Mouse (Mus musculus) CD4-positive, CD25-positive, alpha-beta regulatory T cell, adult 2 months (primary cell): ENCODE measurements around the gene Tob1.

ENCODE experiments used
- DNase-seq: peaks from one replicate; pipeline ENCODE4 v3.0.0-alpha.2; 2012; ENCODE audit warnings: low read depth, low spot score

Gene Tob1

GRCm38 (mm10) chr11:94198405-94199146 lies 12.7 kb upstream of the Tob1 start:
- no peak for DNase-seq

GRCm38 (mm10) chr11:94199771-94200170 lies 11.5 kb upstream of the Tob1 start:
- DNase-seq, result no peak

GRCm38 (mm10) chr11:94200422-94200821 lies 10.8 kb upstream of the Tob1 start:
- no peak for DNase-seq

GRCm38 (mm10) chr11:94202106-94202505 lies 9.1 kb upstream of the Tob1 start:
- DNase-seq, result no peak

- no peak for DNase-seq
Measured at GRCm38 (mm10) chr11:94203066-94203465, 8.2 kb upstream of the Tob1 start.

GRCm38 (mm10) chr11:94206398-94207114 lies 4.7 kb upstream of the Tob1 start:
- DNase-seq, result no peak

- DNase-seq, result no peak
Measured at GRCm38 (mm10) chr11:94208811-94209675, 2.2 kb upstream of the Tob1 start.

GRCm38 (mm10) chr11:94209695-94210131 lies 1.5 kb upstream of the Tob1 start:
- no peak for DNase-seq

GRCm38 (mm10) chr11:94210191-94211086 lies 815 bp upstream of the Tob1 start:
- peak; percentile 92 for DNase-seq

- DNase-seq, result peak; percentile 64
Measured at GRCm38 (mm10) chr11:94211651-94212488, 616 bp downstream of the Tob1 start.

- no peak for DNase-seq
Measured at GRCm38 (mm10) chr11:94212489-94212836, 1.2 kb downstream of the Tob1 start.

- DNase-seq, result no peak
Measured at GRCm38 (mm10) chr11:94212997-94213396, 1.7 kb downstream of the Tob1 start.

- DNase-seq, result no peak
Measured at GRCm38 (mm10) chr11:94213735-94214594, 2.7 kb downstream of the Tob1 start.

GRCm38 (mm10) chr11:94215581-94215980 lies 4.3 kb downstream of the Tob1 start:
- no peak for DNase-seq

- no peak for DNase-seq
Measured at GRCm38 (mm10) chr11:94216247-94216646, 5.0 kb downstream of the Tob1 start.

- DNase-seq, result no peak
Measured at GRCm38 (mm10) chr11:94221257-94221656, 10.0 kb downstream of the Tob1 start.

- DNase-seq, result peak; percentile 43
Measured at GRCm38 (mm10) chr11:94223531-94223930, 12.3 kb downstream of the Tob1 start.

GRCm38 (mm10) chr11:94225985-94226384 lies 14.7 kb downstream of the Tob1 start:
- DNase-seq, result peak; percentile 77

- DNase-seq, result no peak
Measured at GRCm38 (mm10) chr11:94228416-94228815, 17.2 kb downstream of the Tob1 start.
